Mouse (Mus musculus): Measurements from ENCODE around the gene Acbd4.
A peak's percentile ranks its signal among the peaks of the same experiment; 100 is the strongest.

Acbd4 gene

GRCm38 (mm10) chr11:103114270-103114943 lies 12.9 kb downstream of the Acbd4 start:
- DNase-seq, result peak; percentile 93

DNA sequence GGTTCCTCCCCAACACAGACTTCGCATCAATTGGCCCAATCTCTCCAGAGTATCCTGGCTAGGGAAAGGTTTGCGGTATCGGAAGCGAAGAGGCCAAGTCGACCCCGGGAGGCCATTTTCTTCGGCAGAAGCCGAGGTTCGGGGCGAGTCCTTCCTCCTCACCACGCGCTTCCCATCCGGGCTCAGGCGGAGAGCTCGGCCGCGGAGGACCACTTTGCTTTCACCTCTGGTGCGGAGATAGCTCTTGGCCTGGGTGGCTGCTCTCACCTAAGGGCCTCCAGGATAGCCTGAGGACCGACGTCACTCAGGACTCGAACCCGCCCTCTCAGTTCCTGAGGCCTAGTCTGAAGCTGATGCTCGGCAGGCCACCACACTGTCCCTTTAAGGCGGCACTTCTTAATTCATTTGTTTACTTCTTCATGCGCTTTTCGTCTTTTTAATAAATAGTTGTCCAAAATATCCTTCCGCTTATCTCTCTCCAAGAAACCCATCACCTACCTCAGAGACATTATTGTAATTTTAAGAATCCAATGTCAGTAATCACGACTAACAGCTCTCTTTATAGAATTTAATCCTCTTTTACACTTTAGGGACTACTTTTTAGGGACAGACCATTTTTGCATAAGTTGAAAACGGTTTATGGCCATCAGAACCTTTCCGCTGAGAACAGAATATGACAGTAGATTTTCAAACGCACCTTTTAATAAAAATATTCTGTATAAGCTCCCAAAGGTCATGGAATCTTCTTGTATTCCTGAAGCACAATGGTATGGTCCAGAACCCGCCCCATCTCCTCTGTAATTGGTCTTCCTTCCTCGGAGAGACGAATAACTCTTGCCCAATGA lies 13.9 kb downstream of the Acbd4 start:
- peak; percentile 99 for DNase-seq

DNA sequence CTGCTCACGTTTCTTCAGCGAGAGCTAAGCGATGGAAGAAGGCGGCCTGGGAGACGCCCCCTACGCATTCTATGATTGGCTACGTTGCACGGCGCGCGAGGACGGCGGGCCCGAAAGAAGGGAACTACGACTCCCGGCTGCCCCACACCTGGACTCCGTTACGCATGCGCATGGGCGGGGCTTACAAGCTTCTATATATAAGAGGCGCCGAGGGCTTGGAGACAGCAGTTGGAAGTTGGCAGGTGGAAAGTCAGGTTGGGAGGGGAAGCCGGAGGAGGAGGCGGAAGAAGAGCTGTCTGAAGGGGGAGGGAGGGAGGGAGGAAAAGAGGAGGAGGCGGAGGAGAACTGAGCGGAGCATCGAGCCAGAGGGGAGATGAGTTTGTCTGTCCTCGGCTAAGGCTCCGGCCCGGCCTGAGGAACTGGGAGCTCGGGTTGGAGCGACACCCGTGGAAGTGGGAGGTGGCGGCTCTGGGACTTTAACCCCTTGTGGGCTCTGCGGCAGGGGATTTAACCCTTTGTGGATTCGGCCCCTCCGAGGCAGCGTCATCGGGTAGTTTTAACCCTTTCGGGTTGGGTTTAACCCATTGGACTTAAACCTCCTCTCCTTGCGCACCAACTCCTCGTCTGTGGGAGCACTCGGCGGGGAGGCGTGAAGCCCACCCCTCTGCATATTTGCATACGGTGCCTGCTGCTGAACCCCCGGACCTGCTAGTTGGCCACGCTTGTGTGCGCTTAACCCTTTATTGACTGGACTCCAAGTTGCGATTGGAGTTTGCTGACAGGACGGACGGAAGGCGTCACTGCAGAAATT lies 14.7 kb downstream of the Acbd4 start, which contains the start of gene Hexim1:
Gene Hexim1, plus strand, starts transcription at position 224 of the 811 bp plus-strand sequence.
- DNase-seq, result peak; percentile 100

DNA sequence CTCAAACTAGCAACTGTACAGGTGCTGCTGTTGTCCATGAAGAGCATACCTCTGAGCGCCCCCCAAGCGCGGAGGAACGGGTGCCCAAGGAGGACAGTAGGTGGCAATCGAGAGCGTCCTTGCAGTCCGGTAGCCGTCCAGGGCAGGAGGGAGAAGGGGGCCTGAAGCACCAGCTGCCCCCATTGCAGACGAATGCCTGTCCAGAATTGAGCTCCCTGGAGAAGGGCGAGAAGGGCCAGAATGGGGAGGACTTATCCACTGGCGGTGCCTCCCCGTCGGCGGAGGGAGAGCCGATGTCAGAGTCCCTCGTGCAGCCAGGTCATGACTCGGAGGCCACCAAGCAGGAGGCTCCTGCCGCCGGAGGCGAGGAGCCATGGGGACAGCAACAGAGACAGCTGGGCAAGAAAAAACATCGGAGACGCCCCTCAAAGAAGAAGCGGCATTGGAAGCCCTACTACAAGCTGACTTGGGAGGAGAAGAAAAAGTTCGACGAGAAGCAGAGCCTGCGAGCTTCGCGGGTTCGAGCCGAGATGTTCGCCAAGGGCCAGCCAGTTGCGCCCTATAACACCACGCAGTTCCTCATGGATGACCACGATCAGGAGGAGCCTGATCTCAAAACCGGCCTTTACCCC lies 15.6 kb downstream of the Acbd4 start:
- DNase-seq, result peak; percentile 98

GRCm38 (mm10) chr11:103117591-103118009 lies 16.1 kb downstream of the Acbd4 start:
- no peak for DNase-seq

DNA sequence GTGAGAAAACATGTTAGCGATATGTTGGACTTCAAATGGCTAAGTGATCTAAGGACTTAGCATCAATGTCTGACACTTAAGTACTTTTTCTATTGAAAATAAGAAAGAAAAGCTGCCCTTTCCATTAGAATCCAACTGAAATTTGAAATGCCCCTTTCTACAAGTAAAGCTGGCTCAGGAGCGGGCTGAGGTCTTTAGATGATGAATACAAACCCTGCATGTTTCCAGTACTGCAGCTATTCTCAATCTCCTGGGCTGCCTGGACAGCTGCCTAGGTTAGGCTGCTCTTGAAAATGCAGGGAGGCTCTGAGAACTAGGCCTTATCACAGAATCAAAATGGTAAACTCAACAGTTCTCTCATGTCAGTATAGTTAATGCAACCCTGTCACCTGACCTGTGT lies 17.4 kb downstream of the Acbd4 start:
- peak; percentile 74 for DNase-seq

GRCm38 (mm10) chr11:103119609-103120008 lies 18.1 kb downstream of the Acbd4 start:
- DNase-seq, result peak; percentile 76

DNA sequence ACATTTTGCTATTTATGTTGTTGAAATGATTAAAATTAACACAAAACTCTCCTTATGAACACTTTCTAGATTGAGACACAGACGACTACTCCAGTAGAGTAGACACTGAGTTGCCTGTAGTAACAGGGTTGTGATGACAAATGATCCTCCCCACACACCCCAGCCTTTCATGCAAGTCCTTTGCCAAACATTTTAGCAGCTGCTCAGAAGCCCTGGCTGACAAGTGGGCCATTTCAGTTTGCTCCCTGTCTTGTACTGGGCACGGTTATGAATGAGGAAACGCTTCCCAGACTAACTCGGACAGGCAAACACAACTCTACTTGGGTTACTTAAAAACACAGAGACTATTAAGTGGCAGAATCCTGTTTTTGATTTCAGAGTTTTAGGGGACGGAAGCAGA lies 18.8 kb downstream of the Acbd4 start:
- peak; percentile 95 for DNase-seq

DNA sequence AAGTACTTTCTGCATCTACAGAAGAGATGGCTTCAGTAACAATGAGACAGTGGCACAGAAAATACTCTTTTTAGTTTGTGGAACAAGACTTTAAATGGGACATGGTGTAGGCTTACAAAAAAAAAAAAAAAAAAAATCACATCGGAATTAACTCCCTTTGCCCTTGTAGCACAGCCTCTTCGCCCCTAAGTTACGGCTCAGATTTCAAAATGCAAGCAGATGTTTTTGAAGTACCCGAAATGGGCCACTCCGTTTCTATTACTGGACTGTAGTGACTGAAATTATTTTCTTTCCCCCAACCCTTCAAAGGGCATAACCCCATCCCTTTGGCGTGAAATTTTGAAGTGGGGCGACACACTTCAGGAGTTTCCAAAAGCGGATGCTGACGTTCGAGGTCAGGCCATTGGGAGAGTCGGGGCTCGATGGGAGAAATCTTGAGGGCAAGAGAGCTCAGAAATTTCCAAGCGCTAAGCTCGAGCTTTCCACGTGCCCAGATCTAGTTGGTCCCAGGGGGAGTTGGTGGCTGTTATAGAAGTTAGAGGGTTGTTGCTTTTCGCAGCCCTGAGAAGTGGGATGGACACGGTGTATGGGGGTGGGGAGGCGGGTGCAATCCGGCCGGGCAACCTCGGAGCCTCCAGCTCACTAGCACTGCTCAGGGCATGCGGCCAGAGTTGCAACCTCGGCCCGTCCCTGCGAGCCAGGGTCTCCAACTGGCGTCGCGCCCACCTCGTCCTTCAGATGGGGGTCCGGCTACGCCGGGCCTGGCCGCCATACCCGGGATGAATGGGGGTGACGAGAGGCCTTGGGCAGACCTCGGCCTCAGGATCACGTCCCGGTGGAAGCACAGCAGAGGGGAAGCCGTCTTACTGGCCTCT lies 30.5 kb downstream of the Acbd4 start, which contains the start of gene Hexim2:
Gene Hexim2, plus strand, starts transcription at position 729 of the 875 bp plus-strand sequence.
- DNase-seq, result peak; percentile 98

DNA sequence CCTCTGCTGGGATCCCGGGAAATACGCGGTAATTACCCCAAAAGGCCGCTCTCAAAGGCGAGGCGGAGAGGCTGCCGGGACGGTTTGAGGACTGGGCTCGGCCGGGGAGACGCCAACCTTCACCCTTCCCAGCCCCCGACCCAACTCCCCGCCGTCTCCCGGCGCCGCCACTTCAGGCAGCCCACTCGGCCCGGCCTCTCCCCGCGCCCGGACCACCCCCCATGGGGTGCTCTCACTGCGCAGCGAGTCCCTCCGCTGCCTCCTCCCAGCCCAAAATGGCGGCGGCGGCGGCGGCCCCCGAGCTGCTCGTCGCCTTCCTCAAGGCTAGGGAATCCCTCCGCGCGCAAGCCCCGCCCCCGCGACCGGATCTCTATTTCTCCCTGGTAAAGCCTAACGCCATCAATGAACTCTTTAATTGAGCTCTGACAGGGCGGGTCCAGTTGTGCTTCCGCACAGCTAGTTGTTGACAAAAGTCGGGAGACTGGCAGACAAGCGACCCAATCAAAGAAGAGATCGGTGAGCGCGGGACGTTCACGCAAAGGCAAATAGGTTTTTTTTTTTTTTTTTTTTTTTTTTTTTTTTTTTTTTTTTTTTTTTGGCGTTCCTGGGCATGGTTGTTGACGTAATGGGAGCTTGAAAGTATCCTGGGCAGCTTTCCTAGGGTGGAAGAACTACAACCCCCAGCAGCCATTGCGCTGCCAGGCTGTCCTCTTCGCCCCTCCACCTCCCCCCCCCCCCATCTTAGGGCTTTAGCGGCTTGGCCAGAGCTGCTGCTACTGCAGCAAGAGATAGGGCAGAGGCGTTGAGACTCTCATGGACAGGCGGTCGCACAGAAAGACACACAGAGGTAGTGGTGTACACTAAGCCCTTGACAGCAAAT lies 31.3 kb downstream of the Acbd4 start:
- peak; percentile 100 for DNase-seq

- DNase-seq, result peak; percentile 95
These were observed 32.1 kb downstream of the Acbd4 start for GRCm38 (mm10) chr11:103133456-103134185.

DNA sequence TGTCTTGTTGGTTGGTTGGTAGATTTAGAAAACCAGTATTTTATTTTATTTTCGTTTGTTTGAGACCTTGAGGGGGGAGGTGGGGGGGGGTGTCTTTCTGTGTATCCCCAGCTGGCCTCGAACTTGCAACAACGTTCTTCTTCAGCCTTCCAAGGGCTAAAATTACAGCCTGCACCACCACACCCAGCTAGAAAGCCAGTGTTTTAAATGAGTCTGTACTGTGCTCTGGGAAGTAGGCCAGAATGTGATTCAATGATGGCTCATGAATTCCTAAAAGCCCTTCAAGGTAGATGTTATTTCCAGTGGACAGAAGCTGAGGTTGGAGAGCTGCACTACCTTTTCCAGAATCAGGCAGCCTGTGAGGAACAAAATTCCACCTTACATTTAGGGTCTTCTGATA lies 32.7 kb downstream of the Acbd4 start:
- peak; percentile 91 for DNase-seq

GRCm38 (mm10) chr11:103136039-103136577 lies 34.6 kb downstream of the Acbd4 start:
- no peak for DNase-seq

DNA sequence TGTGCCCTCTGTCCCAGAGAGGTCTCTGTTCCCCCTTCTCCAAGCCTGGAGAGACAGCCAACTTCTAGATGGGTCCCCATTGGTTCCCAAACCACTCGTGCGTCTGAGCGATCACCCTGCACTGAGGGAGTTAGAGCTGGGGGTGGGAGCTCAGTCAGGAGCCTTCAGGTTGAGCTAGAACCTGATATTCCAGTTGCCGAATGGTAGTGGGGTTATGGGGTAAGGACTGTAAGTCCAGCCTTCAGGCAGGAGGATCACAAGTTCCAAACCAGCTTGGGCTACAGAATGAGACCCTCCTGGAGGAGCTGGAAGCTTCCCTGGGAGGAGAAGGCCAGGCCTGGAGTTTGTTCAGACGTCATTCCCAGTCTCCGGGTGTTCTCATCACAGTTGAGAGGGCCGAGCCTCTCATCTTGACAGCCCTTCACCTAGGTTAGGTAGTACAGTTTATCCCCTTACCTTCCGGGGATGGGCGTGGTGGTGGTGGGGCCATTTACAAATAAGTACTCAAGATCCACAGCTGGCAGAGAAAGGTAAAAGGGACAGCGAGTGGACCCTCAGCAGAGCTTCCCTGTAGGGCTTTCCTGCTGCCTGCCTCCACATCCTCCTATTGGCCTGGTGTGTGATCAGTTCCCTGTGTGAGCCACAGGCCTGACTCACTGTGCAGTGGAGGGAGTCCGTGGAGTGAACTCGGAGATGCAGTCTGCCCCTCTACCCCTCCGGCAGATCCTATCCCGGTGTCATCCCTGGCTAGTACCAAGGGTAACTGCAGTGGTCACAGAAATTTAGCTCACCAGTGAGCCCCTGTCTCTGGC lies 38.7 kb downstream of the Acbd4 start:
- DNase-seq, result peak; percentile 92

- no peak for DNase-seq
These were observed 39.2 kb downstream of the Acbd4 start for GRCm38 (mm10) chr11:103140763-103141100.

DNA sequence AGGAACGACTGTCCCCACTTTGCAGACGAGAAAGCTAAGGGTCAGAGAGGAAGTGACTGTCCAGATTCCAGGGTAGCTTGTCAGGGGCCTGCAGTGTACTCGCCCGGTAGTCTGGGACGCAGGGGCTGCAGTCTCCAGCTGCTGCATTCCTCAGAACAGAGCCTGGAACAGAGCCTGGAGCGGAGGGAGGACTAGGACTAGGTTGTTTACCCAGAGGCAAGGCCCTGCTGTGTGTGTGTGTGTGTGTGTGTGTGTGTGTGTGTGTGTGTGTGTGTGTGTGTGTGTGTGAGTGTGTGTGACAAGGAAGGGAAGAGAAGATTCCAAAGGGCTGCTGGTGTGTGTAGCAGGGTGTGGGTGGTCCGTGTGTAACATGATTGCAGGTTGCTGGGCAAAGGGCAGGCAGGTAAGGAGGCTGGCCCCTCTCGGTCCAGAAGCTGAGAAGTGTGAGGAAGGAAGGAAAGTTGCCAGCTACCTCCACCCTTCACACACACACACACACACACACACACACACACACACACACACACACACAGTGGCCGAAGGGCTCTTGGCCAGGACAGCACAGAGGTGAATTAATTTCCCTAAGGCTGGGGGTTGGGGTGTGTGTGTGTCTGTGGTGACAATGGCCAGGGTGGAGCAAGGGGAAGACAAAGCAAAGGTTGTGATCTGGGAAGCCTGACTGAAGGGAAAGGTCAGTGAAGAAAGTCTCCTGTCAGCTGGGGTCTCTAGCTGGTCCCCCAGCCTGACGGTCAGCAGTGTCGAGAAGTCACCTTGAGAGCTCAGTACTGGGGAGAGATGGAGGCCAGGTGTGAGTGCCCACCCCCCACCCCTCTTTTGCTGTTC lies 39.8 kb downstream of the Acbd4 start:
- DNase-seq, result peak; percentile 99

- peak; percentile 91 for DNase-seq
These were observed 40.4 kb downstream of the Acbd4 start for GRCm38 (mm10) chr11:103141944-103142255.
